Mouse (Mus musculus): ENCODE data around the gene Rxfp4.

Gene Rxfp4

DNA sequence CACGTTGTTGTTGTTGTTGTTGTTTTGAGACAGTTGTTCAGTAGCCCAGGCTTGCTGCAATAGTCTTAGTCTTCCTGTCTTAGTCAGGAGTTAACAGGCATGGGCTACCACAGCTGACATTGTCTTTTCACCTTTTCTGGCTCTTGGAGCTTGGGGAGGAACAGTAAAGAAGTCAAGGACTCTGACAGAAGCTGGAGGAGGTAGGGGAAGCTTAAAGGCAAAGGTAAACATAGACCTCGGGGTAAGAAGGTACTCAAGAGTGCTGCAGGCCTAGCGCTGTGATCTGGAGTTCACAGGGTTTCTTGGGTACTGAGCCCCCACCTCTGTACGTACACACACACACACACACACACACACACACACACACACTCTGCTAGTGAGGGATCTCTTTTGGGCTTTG, 24.2 kb downstream of the Rxfp4 start:
- in situ Hi-C loops (cut with MboI) = no loop called here

DNA sequence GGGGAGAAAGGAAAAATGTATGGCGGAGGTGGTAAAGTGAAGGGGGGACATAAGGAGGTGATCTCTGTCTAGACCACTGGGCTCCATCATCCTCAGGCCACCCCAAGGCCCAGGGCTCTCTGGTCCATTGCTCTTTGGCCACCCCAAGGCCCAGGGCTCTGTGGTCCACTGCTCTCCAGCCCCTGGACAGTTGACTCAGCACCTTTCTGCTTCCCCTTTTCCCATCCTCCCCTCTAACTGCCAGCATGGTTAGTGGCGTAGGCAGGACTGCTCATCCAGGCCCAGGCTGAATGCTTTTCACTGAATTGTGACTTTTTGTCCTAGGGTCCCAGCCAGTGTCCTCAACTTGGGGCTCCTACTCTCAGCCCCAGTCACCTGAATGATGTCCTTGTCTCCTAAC, 25.4 kb downstream of the Rxfp4 start:
- in situ Hi-C loops (cut with MboI) = no loop called here

DNA sequence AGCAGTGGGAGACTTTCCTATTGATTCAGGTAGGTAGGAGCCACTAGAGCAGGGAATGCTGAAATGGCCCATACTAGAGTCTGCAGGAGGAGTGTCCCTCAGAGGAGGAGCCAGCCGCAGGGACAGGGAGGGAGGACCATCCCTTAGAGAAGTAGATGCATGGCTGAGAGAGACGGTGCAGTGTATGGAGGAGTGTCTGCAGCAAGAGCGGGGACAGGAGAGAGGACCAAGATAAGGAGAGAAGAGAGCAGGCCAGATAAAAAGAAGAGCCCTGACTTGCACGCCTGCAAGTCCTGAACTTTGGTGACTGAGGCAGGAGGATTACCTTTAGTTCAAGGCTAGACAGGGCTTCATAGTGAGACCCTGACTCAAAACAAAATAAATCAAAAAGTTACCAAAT, 25.8 kb downstream of the Rxfp4 start:
- in situ Hi-C loops (cut with MboI) = no loop called here

DNA sequence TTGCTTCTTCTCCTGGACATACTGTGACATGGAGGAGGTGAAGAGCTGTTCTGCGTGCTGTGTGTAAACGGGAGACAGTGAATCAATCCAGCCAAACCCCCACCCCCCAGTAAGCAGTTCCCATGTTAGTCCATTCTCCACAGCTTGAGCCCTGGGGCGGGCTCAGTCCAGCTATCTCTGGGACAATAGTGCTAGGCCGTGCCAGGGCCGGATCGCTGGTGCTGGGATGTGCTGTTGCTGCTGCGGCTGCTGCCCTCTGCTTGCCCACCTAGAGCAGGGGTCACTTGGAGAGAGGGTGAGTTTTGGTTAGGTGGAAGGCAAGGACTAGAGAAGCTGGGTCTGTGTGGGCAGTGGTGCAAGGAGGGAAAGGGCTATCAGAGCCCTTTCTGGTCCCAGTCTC, 26.6 kb downstream of the Rxfp4 start:
- in situ Hi-C loops (cut with MboI) = no loop called here

DNA sequence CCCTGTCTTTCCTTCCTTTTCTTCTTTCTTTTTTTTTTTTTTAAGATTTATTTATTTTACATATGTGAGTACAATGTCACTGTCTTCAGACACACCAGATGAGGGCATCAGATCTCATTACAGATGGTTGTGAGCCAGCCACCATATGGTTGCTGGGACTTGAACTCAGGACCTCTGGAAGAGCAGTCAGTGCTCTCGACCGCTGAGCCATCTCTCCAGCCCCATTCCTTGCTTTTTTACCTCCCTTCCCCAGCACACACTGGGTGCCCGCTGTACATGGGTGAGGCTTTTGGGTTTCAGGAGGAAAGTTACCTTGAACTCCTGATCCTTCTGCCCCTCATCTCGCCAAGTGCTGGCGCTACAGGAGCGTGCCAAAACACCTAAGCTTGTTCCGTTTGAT, 27.4 kb downstream of the Rxfp4 start:
- in situ Hi-C loops (cut with MboI) = no loop called here

DNA sequence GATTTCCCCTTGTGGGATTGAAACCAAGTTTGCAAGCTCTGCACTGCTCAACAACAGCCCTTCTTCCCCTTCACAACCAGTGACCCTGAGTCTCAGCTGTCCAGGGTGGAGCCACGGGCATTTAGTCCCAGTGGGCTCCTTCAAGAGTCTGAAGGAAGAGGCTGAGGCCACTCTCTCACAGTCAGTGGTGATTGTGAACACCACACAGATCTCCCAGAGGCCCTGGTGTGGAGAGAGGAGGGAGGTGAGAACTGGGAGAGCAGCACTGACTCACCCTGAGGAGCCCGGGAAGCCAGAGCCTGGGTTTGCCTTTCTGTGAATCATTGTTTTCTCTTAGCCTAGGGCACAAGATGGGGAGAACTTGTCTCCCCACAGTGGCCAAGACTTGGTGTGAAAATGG, 28.0 kb downstream of the Rxfp4 start:
- in situ Hi-C loops (cut with MboI) = no loop called here

DNA sequence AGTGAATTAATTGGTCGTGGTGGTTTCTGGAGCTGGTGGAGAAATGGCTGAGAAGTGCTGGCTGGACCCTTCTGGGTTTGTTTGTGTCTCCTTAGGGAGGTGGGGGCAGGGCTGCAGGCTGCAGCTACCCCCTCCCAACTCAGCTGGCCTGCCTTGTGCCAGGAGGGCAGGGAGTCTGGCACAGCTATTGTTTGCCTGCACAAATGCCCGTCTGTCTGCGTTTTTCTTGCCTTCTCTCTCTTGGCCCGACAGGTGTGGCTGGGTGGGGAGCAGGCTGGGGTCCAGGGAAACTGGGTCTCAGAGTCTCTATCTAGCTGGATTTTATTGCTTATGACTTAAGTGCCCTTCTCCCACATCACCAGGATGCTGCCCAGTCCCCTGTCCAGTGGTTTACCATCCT, 28.6 kb downstream of the Rxfp4 start:
- in situ Hi-C loops (cut with MboI) = no loop called here

DNA sequence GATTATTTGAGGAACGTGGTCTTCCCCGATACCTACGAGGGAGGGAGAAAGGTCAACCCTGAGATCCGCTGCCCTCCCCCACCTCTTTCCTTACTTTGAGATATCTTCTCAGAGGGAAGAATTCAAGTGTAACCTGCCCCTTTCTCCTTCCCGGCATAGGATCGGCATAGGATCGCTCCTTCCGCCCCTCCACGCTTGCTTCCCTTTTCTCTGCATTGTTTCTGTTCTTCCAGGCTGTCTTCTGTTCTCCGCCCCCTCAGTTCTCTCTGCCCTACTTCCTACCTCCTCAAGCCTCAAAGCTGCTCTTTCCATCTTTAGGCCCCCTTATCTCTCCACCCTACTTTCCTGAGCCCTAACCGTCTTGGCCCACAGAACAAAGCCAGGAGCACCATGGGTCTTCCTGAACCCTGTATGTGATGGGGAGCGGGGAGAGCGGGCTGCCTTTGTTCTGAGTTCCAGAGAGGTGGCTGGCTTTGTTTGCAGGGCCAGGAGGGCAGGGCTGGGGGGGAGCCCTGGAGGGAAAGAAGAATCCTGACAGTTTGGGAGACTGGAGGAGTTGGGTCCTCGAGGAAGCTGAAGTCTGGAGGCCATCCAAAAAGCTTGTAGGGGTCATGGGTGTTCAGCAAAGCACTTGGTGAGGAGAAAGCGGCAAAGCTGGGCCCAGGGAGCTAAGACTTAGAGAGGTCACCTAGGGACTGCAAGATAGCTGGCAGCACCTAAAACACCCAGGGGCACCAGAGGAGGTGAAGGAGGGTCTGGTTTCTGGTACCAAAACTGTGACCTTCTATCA, 29.4 kb downstream of the Rxfp4 start:
- in situ Hi-C loops (cut with MboI) = no loop called here

DNA sequence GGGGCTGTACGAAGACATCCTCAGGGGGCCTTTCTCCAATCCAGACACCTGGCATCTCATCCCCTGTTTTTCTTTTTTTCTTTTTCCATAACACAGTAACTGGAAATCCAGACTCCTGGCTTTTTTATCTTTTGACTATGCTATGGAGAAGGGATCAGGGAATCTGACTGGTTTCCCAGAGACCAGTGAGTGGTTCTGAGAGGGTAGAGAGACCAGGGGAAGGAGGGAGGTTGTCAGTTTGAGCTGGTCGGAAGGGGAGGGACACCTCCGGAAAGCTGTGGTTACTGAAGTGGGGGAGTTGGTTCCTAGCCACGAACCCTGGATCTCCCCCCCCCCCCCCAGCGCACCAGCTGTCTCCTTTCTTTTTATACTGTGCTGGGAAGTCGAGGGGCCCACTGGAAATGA, 30.0 kb downstream of the Rxfp4 start:
- in situ Hi-C loops (cut with MboI) = no loop called here

DNA sequence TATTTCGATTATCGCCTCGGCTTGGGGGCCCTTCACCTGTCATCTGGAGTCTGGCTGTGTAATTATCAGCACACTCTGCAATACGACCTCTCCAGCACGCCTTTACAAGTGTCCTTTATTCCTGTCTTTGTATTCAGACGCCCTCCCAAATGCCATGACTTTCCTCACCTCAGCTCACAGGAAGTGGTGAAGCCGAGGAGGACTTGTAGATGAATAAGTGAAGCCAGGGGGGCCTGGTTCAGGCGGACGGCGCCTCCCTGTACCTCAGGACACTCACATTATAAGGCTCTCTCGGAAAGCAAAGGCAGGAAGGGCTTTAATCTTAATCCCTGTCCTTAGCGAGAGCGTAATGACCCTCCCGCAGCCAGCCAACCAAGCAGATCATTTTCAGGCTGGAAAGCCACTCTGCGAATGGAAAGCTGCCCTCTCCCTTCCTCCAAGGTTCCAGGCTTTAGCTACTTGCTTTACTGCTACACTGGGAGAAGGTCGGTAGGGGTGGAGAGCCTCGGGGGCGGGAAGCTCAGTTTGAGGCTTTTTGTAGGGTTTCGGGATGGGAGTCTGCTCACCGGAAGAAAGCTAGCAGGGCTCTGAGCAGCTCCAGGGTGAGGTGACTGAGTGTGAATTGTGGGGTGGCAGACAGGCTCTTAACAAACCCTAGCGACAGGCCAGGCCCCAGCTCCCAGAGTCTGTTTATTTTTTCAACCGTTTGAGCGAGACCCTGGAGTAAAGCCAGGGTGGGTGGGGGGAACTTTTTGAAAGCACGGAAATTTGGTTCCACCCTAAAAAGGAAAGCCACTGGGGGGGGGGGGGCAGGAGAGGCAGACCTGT, 30.6 kb downstream of the Rxfp4 start:
- in situ Hi-C loops (cut with MboI) = no loop called here

DNA sequence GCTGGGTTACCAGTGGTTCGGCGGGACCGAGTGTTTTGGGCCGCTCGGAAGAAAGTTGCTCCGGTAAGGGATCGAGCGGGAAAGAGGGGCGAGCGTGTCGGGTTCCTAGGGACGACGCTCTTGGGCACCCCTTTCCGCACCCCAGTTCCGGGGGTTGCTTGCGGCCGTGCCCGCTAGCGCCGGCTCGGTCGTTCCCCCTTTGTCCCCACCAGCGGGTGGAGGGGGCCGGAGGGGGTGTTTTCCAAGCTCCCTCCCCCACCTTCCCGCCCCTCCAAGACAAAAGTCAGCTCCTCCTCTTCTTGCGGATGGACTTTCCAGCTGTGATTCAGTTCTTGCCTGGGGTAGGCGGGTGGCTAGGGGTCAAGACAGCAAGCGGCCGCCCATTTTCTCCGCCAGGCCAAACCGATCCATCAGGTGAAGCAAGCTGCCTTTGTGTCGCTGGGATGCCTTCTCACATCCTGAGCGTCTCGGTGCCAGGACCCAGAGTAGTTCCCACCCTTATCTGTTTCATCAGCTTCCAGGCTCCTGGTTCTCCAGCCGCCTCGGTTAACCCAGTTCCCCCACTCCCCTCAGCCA, 31.3 kb downstream of the Rxfp4 start:
- in situ Hi-C loops (cut with MboI) = no loop called here

DNA sequence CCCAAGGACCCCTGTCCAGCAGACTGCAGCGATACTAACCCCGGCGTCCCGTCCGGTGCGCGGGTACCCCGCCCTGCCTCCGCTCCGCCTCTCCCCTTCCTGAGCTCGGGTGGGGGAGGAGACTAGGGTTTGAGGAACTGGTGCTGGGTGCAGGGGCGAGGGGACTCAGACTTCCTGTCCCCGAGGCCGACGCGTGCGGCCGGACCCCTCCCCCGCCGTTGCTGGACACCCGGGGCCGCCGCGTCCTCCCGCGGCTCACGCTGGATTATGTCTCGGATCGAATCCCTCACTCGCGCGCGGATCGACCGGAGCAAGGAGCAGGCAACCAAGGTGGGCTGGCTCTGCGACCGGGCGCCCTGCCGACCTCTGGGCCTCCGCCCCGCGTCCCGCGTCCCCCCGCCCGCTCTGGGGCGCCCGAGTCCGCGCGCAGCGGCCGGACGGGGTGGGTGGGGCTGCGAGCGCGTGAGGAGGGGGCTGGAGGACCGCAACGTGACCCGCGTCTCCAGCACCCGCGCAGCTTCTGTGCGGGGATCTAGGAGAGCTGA, 31.9 kb downstream of the Rxfp4 start:
- in situ Hi-C loops (cut with MboI) = no loop called here

DNA sequence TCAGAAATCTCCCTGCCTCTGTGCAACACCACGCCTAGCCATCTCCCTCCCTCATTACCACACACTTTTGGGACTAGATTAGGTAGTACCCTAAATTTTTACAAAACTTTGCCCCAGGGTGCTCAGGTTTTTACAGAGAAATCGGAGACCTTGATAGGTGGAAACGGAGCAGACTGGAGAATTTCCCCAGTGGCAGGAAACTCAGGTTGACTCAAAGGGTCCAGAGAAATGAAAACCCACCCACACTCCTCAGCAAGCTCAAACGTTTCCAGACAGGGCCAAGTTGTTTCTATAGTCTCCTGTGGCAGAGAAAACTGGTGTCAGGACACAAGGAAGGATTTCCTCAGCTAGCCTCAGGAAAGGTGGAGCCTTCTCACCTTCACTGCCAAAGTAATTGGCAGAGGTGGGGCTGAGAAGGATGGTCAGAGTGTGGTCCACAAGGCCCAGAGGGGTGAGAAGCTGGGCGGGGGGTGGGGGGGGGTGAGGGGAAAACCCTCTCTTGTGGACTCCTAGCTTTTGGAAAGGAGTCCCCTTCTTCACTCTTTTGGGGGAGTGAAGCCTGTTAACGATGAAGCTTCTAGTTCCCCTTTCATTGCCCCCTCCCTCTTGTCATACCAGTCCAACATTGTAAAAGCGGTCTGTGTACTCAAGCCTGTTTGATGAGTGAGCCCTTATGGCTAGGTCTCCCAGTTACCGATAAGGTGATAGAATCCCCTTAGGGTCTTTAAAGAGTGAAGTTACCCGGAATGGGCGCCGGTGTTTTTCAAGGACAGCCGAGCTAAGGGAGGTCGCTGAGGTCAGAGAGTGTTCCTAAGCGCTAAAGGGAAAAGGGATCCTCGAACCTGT, 32.6 kb downstream of the Rxfp4 start:
- in situ Hi-C loops (cut with MboI) = no loop called here

DNA sequence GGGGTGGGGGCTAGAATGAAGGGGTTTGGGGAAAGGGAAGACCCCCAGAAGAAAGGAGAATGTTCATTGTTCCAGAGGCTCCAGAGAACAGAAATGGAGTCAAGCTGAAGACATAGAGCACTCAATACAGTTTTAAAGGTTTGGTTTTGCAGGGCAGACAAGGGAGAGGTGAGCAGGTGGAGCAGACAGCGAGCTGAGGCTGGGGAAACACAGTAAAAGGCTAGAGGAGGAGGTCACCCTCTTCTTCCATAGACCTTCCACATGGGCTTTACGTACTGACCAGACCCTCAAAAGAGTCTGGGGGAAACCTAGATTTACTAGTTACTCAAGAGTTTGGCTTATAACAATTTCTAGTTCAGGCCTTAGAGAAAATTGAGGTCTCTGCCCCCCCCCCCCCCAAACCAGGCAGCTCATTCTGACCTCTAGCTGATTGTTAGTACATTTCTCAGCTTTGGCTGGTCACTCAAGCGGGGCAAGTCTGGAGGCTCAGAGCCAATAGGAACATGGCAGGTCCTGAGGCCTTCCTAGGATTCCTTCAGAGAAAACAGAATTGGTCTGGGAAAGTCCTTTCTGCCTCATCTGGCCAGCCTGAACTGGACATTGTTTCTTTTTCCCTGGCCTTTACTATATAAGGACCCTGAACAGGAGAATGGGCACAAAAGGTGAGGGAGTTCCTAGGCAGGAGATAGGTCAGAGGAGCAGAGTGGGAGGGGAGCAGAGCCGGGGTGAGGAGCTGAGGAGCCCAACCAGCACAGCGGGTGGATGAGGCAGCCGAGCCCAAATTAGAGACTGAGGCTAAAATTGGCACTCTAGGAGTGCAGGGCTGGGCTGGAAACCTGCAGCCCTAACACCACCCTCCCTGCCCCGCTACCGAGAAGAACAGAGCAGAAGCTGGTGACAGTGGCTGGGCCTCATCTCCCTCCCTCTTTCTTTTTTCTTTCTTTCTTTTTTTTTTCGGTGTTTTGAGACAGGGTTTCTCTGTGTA, 33.5 kb downstream of the Rxfp4 start:
- in situ Hi-C loops (cut with MboI) = no loop called here

DNA sequence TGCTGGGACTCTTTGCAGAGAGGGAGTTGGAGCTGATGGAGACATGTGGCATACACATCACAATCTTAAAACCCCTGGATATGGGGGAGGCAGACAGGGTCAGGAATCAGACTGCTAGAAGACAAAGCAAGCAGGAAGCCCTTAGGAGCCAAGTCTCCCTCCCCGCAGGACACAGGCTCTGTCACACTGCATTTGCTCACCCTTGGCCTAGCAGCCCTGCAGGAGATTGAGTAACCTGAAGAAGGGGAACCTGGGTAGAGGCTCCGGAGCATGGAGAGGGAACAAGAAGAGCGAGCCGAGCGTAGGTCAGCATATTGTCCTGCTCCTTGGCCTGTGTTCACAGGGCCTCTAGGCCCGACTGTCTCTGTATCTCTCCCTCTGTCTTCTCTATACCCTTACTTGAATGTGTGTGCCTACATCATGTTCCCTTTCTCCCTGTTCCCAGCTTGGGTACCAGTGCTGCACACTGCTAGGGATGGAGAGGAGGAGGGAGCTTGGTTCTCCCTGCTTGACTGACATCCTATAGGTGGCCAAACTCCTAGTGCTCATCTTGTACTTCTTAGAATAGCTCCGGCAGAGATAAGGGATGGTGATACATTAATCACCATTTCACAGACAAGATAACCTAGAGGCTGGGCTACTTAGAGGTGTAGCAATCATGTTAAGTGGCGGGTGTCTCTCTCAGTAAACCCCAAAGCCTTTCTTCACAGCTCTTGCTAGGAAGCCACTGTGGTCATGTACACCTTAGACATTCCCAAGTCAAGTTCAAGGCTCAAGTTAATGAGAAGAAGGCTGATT, 34.7 kb downstream of the Rxfp4 start:
- in situ Hi-C loops (cut with MboI) = no loop called here

DNA sequence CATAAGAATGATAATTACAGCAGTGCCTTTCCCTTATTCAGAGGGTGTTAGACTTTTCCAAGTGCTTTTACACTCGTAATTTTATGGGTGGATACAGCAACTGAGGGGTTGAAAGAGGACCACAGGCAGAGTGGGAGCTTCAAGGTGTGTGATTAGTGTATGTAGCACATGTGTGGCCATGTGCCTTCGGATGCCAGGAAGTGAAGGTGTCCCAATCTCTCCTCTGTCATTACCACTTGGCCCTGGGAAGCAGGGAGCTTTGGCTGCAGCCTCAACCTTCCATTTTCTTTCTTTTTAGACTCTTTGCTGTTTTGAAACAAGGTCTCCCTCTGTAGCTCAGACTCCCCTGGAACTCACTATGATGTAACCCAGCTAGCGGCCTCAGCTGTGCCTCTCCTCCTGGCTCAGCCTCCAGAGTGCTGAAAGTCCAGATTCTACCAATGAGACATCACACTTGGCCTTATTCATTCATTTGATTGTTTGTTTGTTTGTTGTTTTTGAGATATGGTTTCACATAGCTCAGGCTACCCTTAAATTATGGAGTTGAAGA, 35.9 kb downstream of the Rxfp4 start:
- in situ Hi-C loops (cut with MboI) = no loop called here

DNA sequence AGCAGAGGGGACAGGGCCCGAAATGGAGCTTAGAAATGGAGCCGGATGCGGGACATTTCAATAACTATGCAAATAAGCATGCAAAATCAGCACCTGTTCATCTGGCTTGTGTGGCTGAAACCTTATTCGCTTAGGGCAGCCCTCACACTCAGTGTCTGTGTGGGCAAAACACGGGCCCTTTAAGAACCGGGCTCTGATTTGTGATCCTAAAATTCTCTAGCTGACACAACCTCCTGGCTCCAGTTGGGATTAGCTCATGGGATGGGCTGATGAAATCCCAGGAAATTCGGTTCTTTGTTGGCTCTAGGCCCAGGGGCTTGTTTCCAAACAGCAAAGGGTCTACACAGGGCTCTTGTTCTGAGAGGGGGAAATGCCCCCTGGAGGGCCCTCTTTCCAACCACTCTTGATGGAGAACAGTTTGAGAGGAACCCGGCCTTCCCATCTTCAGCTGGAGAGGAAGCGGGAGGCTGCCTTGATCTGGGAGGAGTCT, 37.0 kb downstream of the Rxfp4 start:
- in situ Hi-C loops (cut with MboI) = no loop called here

DNA sequence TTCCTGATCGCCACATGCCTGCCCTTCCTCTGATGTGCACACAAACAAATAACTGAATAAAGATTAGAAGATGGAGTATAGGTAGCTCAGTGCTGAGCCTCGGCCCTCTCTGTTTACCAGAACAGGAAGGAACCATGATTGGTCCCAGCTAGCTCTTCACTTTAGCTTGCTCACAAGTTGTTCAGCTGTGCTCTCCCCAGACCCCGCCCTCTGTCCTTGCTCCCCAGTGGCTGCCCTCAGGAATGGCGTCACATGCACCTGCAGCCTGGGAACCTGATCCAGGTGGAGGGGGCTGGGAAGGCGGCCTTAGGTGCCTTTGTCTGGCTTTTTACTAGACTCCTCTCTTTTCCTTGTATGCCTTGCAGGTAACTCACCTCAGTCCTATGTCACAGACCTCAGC, 37.8 kb downstream of the Rxfp4 start:
- in situ Hi-C loops (cut with MboI) = no loop called here

DNA sequence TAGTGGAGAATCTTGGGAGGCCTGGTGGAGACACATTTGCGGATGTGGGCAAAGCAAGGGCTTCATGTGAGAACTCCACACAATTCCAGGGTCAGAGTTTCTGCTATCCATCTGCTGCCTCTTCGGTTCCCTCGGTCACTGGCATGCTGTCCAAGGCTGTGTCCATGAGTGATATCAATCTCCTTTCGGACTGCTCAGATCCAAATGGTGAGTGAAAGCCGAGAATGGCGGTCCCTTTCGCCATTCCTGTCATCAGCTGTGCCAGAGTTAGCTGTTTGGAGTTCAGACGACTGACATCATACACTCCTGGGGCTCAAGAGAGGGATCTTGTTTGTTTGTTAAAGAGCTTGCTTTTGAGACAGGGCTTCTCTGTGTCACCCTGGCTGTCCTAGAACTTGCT, 38.5 kb downstream of the Rxfp4 start:
- in situ Hi-C loops (cut with MboI) = no loop called here
